Mouse (Mus musculus): Measurements from ENCODE around the gene Kctd6. TPM values are rescaled to one million over a fixed set of nuclear protein-coding genes. Genes with fewer than 3 reads are reported as not detected.

The Kctd6 gene
- total and polyA plus RNA-seq, 3 experiments, result 2.9 to 4.2 (median 3.8) TPM

GRCm38 (mm10) chr14:8212996-8213395 is 944 bp upstream of the Kctd6 start:
- Histone ChIP-seq H3K36me3 (replicated peaks in 1 of 2; ENCODE audit: control insufficient read depth in 1 of 2, insufficient read depth in 1 of 2, low read length in 1 of 2) (no peaks in the 10 kb centered on the region), H3K27ac (ENCODE audit: insufficient read depth, low read depth) (no peak overlapping the region), H3K4me2 (ENCODE audit: insufficient read depth, low read depth, poor library complexity, severe bottlenecking) (no peak overlapping the region), H3K9ac (ENCODE audit: insufficient read depth, low read depth) (no peak overlapping the region), H3K79me2 (replicated peaks; ENCODE audit: control insufficient read depth, extremely low read depth, insufficient read depth, poor library complexity, severe bottlenecking) (no peaks in the 10 kb centered on the region), H3K4me1 (ENCODE audit: control insufficient read depth in 1 of 2, insufficient read depth in 2 of 2) (peaks cover 0 to 5% of the 10 kb centered on the region in 2 experiments; a peak in 2 of 4 replicates), H3K27me3 (replicated peaks) (peaks cover 7% of the 10 kb centered on the region), H3K9me3 (replicated peaks; ENCODE audit: low read length) (no peaks in the 10 kb centered on the region), H3K4me3 (replicated peaks in 1 of 3; ENCODE audit: low read depth in 2 of 3, low read length in 2 of 3, poor library complexity in 1 of 3) (no peak overlapping the region)
- no peak for DNase-seq (ENCODE audit: extremely low read depth)
- in situ Hi-C loops (cut with MboI; ENCODE audit: low pct_ligation_motif_present, low pct_unique_long_range_greater_than_20kb, low sequenced_read_pairs), result no loop called here
- TF ChIP-seq ZMIZ1 (IDR thresholded peaks at IDR 0.05; ENCODE audit: low read depth, low read length) (no peak), CHD2 (IDR thresholded peaks at IDR 0.05; ENCODE audit: low read length) (no peak), MAX (IDR thresholded peaks at IDR 0.05; ENCODE audit: low read length) (no peak), JUN (IDR thresholded peaks at IDR 0.05; ENCODE audit: insufficient read depth, low read depth, low read length) (no peak), ZC3H11A (IDR thresholded peaks at IDR 0.05; ENCODE audit: low read depth, low read length) (no peak), NELFE (IDR thresholded peaks at IDR 0.05; ENCODE audit: low read depth, low read length) (no peak), KAT2A (IDR thresholded peaks at IDR 0.05; ENCODE audit: insufficient replicate concordance, low read length) (no peak), JUND (conservative IDR thresholded peaks at IDR 0.05; ENCODE audit: low read depth, low read length) (no peak)
- dilution Hi-C loops (cut with MboI; ENCODE audit: extremely low pct_ligation_motif_present, extremely low pct_unique_long_range_greater_than_20kb, low sequenced_read_pairs), result no loop called here

- peak overlapping the region; percentile 70 for H3K9ac ChIP-seq (ENCODE audit: insufficient read depth, low read depth)
- H3K79me2 ChIP-seq (replicated peaks; ENCODE audit: control insufficient read depth, extremely low read depth, insufficient read depth, poor library complexity, severe bottlenecking), result no peaks in the 10 kb centered on the region
- peak overlapping the region; percentile 59 to 69 (median 66) for H3K4me3 ChIP-seq (replicated peaks in 1 of 3; ENCODE audit: low read depth in 2 of 3, low read length in 2 of 3, poor library complexity in 1 of 3)
- H3K27ac ChIP-seq (ENCODE audit: insufficient read depth, low read depth), result no peak overlapping the region
- in situ Hi-C loops (cut with MboI; ENCODE audit: low pct_ligation_motif_present, low pct_unique_long_range_greater_than_20kb, low sequenced_read_pairs) (no loop called here), dilution Hi-C loops (cut with MboI; ENCODE audit: extremely low pct_ligation_motif_present, extremely low pct_unique_long_range_greater_than_20kb, low sequenced_read_pairs) (no loop called here)
- no peak for TF ChIP-seq MXI1 (IDR thresholded peaks at IDR 0.05; ENCODE audit: low read depth, low read length)
- no peak for TF ChIP-seq ZMIZ1 (IDR thresholded peaks at IDR 0.05; ENCODE audit: low read depth, low read length)
- no peak for TF ChIP-seq IRF4 (IDR thresholded peaks at IDR 0.05; ENCODE audit: low read depth, low read length)
- TF ChIP-seq ZNF384 (IDR thresholded peaks at IDR 0.05; ENCODE audit: low read depth, low read length), result no peak
- TF ChIP-seq UBTF (IDR thresholded peaks at IDR 0.05; ENCODE audit: low read depth, low read length), result no peak
- TF ChIP-seq HCFC1 (IDR thresholded peaks at IDR 0.05; ENCODE audit: low read depth, low read length), result no peak
- TF ChIP-seq BHLHE40 (IDR thresholded peaks at IDR 0.05; ENCODE audit: low read depth, low read length), result peak; percentile 78
- H3K36me3 ChIP-seq (replicated peaks in 1 of 2; ENCODE audit: control insufficient read depth in 1 of 2, insufficient read depth in 1 of 2, low read length in 1 of 2), result no peaks in the 10 kb centered on the region
- DNase-seq (ENCODE audit: extremely low read depth), result no peak
- H3K4me2 ChIP-seq (ENCODE audit: insufficient read depth, low read depth, poor library complexity, severe bottlenecking), result peak overlapping the region; percentile 63
- H3K4me1 ChIP-seq (ENCODE audit: control insufficient read depth in 1 of 2, insufficient read depth in 2 of 2), result peaks cover 4 to 18% of the 10 kb centered on the region in 2 experiments
- H3K9me3 ChIP-seq (replicated peaks; ENCODE audit: low read length), result no peaks in the 10 kb centered on the region
- H3K27me3 ChIP-seq (replicated peaks), result peaks cover 7% of the 10 kb centered on the region
These were observed 613 bp downstream of the Kctd6 start for GRCm38 (mm10) chr14:8214299-8215207.
